Mouse (Mus musculus): ENCODE results near the gene Bglap2. TPM values are rescaled to one million over a fixed set of nuclear protein-coding genes. Genes with fewer than 3 reads are reported as not detected.
A peak's percentile ranks its signal among the peaks of the same experiment; 100 is the strongest.

The Bglap2 gene
- polyA plus RNA-seq, 1 experiment: not detected

GRCm38 (mm10) chr3:88412636-88413035 is 34.1 kb upstream of the Bglap2 start:
- H3K9me3 ChIP-seq: no peaks in the 10 kb centered on the region
- H3K4me3 ChIP-seq (replicated peaks): no peak overlapping the region
- no peaks in the 10 kb centered on the region for H3K27me3 ChIP-seq (replicated peaks)
- H3K4me1 ChIP-seq: peaks cover 79% of the 10 kb centered on the region
- peaks cover 68% of the 10 kb centered on the region for H3K36me3 ChIP-seq (replicated peaks; ENCODE audit: low read length)
- TF ChIP-seq FLI1 (IDR thresholded peaks at IDR 0.05; ENCODE audit: low read length) (no peak), GATA1 (IDR thresholded peaks at IDR 0.05; ENCODE audit: borderline replicate concordance, low read length) (no peak)

- H3K4me3 ChIP-seq (replicated peaks): no peak overlapping the region
- peaks cover 59% of the 10 kb centered on the region for H3K36me3 ChIP-seq (replicated peaks; ENCODE audit: low read length)
- no peak for TF ChIP-seq FLI1 (IDR thresholded peaks at IDR 0.05; ENCODE audit: low read length)
- no peak for TF ChIP-seq GATA1 (IDR thresholded peaks at IDR 0.05; ENCODE audit: borderline replicate concordance, low read length)
- peaks cover 79% of the 10 kb centered on the region for H3K4me1 ChIP-seq
- H3K9me3 ChIP-seq: no peaks in the 10 kb centered on the region
- H3K27me3 ChIP-seq (replicated peaks): no peaks in the 10 kb centered on the region
Measured at GRCm38 (mm10) chr3:88411681-88412080, 33.2 kb upstream of the Bglap2 start.

- TF ChIP-seq FLI1 (IDR thresholded peaks at IDR 0.05; ENCODE audit: low read length): no peak
- no peak for TF ChIP-seq GATA1 (IDR thresholded peaks at IDR 0.05; ENCODE audit: borderline replicate concordance, low read length)
- Histone ChIP-seq H3K4me3 (replicated peaks) (peak overlapping the region; percentile 92), H3K27me3 (replicated peaks) (no peaks in the 10 kb centered on the region), H3K9me3 (no peaks in the 10 kb centered on the region), H3K4me1 (peaks cover 75% of the 10 kb centered on the region), H3K36me3 (replicated peaks; ENCODE audit: low read length) (peaks cover 48% of the 10 kb centered on the region)
Measured at GRCm38 (mm10) chr3:88410645-88411031, 32.1 kb upstream of the Bglap2 start.

GRCm38 (mm10) chr3:88409741-88410644 is 31.5 kb upstream of the Bglap2 start, which contains the start of gene Pmf1:
Gene Pmf1, minus strand, starts transcription at chr3:88410331.
- peak within 1 kb of the TSS; percentile 92 for H3K4me3 ChIP-seq (replicated peaks)
- TF ChIP-seq GATA1 (IDR thresholded peaks at IDR 0.05; ENCODE audit: borderline replicate concordance, low read length) (no peak), FLI1 (IDR thresholded peaks at IDR 0.05; ENCODE audit: low read length) (peak; percentile 23; the same call in 1 of the 2 replicates)
- no peaks in the 10 kb centered on the region for H3K9me3 ChIP-seq
- H3K36me3 ChIP-seq (replicated peaks; ENCODE audit: low read length): peaks cover 42% of the 10 kb centered on the region
- peaks cover 69% of the 10 kb centered on the region for H3K4me1 ChIP-seq
- no peaks in the 10 kb centered on the region for H3K27me3 ChIP-seq (replicated peaks)

DNA sequence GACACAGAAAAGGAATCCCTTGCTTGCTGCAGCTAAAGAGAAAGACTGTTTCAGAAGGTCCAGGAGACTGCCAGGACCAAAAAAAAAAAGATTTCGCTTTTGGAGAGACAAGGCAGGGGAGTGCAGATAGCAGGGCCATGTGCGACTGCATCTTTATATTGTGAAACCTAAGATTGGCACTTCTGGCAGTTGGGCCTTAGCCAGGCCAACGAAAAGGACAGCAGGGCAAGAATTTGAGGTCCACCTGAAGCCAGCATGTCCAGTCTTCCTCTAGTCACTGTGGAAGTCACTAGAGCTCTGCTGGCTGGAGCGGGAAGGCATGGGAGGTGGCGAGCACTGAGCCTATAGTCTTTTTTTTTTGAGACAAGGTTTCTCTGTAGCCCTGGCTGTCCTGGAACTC is 30.5 kb upstream of the Bglap2 start:
- peak overlapping the region; percentile 85 for H3K4me3 ChIP-seq (replicated peaks)
- TF ChIP-seq FLI1 (IDR thresholded peaks at IDR 0.05; ENCODE audit: low read length): no peak
- no peak for TF ChIP-seq GATA1 (IDR thresholded peaks at IDR 0.05; ENCODE audit: borderline replicate concordance, low read length)
- H3K27me3 ChIP-seq (replicated peaks): no peaks in the 10 kb centered on the region
- H3K9me3 ChIP-seq: no peaks in the 10 kb centered on the region
- H3K4me1 ChIP-seq: peaks cover 66% of the 10 kb centered on the region
- peaks cover 33% of the 10 kb centered on the region for H3K36me3 ChIP-seq (replicated peaks; ENCODE audit: low read length)

- no peak for TF ChIP-seq GATA1 (IDR thresholded peaks at IDR 0.05; ENCODE audit: borderline replicate concordance, low read length)
- TF ChIP-seq FLI1 (IDR thresholded peaks at IDR 0.05; ENCODE audit: low read length): no peak
- Histone ChIP-seq H3K27me3 (replicated peaks) (no peaks in the 10 kb centered on the region), H3K4me1 (peaks cover 57% of the 10 kb centered on the region), H3K36me3 (replicated peaks; ENCODE audit: low read length) (peaks cover 32% of the 10 kb centered on the region), H3K4me3 (replicated peaks) (peak overlapping the region; percentile 7), H3K9me3 (no peaks in the 10 kb centered on the region)
Measured at GRCm38 (mm10) chr3:88407529-88407928, 29.0 kb upstream of the Bglap2 start.

DNA sequence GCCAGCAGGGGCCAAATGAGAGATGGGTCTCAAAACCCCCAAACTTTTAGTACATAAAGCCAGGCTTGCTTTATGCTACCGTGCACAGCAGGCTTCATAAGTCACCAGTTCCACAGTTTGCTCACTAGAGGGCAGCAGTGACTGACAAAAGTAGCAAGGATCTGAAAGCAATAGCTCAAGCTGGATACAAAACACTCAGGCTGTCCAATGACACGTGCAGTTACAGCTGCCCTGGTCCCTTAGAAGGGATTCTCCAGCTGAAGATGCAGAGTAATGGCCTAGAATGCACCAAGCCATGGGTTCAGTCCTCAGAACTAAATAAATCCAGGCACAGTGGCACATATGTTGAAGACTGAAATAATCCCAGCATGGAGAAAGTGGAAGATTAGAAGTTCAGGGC is 28.6 kb upstream of the Bglap2 start:
- Histone ChIP-seq H3K27me3 (replicated peaks) (no peaks in the 10 kb centered on the region), H3K36me3 (replicated peaks; ENCODE audit: low read length) (peaks cover 32% of the 10 kb centered on the region), H3K4me1 (peaks cover 55% of the 10 kb centered on the region), H3K4me3 (replicated peaks) (peak overlapping the region; percentile 69), H3K9me3 (no peaks in the 10 kb centered on the region)
- TF ChIP-seq GATA1 (IDR thresholded peaks at IDR 0.05; ENCODE audit: borderline replicate concordance, low read length) (no peak), FLI1 (IDR thresholded peaks at IDR 0.05; ENCODE audit: low read length) (no peak)

DNA sequence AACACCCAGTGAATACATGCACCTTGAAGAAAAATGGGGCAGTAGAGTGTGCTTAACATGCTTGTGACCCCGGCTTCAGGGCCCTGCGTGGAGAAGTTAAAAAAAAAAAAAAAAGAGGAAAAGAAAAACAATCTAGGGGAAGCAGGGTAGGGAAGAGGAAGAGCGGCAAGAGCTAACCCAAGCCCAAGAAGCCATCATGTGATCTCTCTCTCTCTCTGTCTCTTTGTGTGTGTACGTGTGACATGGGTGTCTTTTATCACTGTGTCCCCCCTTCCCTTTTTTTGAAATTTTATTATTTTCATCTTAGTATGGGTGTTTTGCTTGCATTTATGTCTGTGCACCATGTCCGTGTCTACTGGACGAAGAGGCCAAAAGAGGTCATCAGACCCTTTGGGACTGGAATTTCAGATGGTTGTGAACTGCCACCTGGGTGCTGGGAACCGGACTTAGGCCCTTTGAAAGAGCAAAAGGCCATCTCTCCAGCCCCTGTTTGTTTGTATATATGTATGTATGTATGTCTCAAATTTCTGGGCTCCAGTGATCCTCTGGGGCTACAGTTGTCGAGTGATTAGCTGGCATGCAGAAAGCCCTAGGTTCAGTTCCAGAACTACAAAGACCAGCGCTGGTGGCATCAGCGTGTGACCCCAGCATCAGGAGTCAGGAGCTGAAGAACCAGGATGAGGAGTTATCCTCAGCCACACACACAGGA is 25.2 kb upstream of the Bglap2 start:
- Histone ChIP-seq H3K9me3 (peaks cover 3% of the 10 kb centered on the region; the same call in 1 of the 2 replicates), H3K36me3 (replicated peaks; ENCODE audit: low read length) (peaks cover 44% of the 10 kb centered on the region), H3K4me1 (peaks cover 31% of the 10 kb centered on the region), H3K27me3 (replicated peaks) (no peaks in the 10 kb centered on the region), H3K4me3 (replicated peaks) (no peak overlapping the region)
- TF ChIP-seq GATA1 (IDR thresholded peaks at IDR 0.05; ENCODE audit: borderline replicate concordance, low read length) (no peak), FLI1 (IDR thresholded peaks at IDR 0.05; ENCODE audit: low read length) (no peak)

DNA sequence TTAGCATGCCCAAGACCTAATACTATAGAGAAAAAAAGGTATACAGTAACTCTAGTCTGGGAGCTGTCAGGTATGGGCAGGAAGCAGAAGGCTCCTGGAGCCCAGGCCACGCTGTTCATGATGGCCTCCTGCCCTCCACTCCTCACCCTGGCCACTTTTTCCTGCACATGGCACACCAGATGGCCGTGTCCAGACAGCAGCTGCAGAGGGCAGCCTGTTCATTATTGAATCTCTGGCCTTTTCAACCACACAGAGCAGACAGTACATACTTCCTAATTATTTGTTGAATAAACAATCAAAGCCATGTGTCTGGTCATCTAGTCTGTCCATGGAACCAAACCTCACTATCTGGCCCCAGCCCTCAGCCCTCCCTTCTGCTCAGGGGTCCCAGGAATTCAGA is 20.2 kb upstream of the Bglap2 start:
- Histone ChIP-seq H3K27me3 (replicated peaks) (no peaks in the 10 kb centered on the region), H3K4me3 (replicated peaks) (no peak overlapping the region), H3K36me3 (replicated peaks; ENCODE audit: low read length) (peaks cover 79% of the 10 kb centered on the region), H3K4me1 (peaks cover 16% of the 10 kb centered on the region; the same call in 1 of the 2 replicates), H3K9me3 (peaks cover 3% of the 10 kb centered on the region; the same call in 1 of the 2 replicates)
- TF ChIP-seq FLI1 (IDR thresholded peaks at IDR 0.05; ENCODE audit: low read length): no peak
- TF ChIP-seq GATA1 (IDR thresholded peaks at IDR 0.05; ENCODE audit: borderline replicate concordance, low read length): no peak
